Mouse (Mus musculus): ENCODE data around the gene Apoe.

Gene Apoe

DNA sequence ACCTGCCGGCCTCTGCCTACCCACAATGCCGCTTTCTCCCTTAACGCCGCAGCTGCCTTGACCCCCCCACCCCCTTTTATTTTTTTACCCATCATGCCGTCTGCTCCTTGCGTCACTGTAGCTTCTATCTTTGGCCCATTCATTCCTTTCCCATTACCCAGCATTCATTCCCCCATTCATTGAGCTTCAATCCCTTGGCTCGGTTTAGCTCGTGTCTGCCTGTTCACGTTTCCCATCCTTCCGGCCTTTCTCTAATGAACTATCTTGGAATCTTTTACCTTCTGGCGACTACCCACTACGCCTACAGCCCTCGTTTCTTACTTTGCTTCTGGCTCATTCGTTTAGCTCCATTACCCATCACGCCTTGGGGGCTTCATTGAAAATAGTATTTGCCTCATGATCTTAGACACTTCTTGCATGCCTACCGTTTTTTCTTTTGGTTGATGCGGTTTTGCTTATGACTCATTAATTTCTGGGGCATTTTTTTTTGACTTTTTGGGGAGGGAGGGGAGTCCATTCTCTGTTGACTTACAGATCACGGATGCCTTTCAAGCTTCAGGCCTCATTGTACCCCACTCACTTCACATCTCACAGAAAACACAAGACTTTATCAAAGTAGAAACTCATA, 17.2 kb upstream of the Apoe start:
- CTCF ChIA-PET = no interaction called here

GRCm38 (mm10) chr7:19715239-19716054, 16.5 kb upstream of the Apoe start, which contains the start of gene Tomm40:
Gene Tomm40, minus strand, starts transcription at chr7:19715438.
- CTCF ChIA-PET = no interaction called here

- CTCF ChIA-PET = interaction anchor here (0.9 kb wide), 1 partner anchor 50 kb away, joined by 4 read pairs; no protein-coding TSS in a partner anchor
Measured at GRCm38 (mm10) chr7:19714836-19715235, 15.8 kb upstream of the Apoe start.

DNA sequence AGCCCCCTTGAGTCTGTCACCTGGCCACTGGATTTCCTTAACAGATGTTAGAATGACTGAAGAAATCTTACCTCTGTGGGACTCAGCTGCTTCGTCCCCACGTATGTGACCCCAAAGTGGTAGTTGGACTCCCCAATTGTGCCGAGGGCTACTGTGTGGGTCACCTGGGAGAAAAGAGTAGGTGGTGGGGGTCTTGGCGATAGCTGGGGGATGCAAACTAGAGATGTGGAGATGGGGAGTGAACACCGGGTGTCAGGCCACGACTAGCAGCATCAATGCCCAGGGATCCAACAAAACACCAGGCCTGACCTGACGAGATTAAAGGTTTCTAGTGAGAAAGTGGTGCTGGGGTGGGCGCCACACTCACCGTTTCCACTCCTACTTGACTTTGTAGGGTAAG, 14.6 kb upstream of the Apoe start:
- CTCF ChIA-PET = interaction anchor here (0.9 to 1.3 kb wide), 2 partner anchors 13 to 48 kb away, joined by 3 to 4 read pairs; no protein-coding TSS in a partner anchor

DNA sequence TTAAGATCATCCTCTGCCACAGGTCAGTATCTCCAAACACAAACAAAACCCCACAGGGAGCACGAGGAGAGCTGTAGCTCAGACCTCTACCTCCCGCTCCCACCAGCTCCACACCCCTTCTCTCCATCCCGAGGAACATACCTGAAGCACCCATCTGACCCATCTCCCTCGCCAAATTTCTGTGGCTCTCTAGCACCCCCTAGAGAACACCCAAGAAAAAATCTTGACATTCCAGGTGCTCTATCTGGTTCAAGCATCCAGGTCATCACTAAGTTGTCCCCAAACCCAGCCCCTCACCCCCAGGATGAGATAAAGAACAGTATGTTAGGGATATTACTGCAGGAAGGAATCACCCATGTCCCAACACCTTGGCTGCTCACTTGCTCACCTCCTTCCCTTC, 14.2 kb upstream of the Apoe start:
- CTCF ChIA-PET = interaction anchor here (1.0 to 1.3 kb wide), 2 partner anchors 13 to 68 kb away, joined by 3 read pairs; no protein-coding TSS in a partner anchor

- CTCF ChIA-PET = interaction anchor here (0.6 to 1.3 kb wide), 3 partner anchors 12 to 422 kb away, joined by 3 read pairs; no protein-coding TSS in a partner anchor
Measured at GRCm38 (mm10) chr7:19712414-19712813, 13.4 kb upstream of the Apoe start.

DNA sequence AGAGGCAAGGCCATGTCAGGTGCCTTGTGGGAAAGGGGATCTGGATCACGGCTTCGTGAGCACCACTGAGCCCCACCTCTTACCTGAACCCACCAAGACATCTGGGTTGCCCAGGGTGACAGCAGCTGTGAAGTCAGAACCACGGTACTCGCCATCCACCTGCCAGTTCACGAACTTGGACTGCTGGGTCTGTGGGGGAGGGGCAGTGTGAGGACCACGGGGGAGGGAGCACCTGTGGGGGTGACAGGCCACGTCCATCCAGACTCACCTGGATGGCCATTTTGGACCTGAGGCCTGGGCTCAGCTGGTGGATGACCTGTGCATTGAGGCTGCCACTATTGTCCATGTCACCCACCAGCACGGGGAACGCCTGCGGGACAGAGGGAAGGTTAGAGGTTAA, 11.7 kb upstream of the Apoe start:
- CTCF ChIA-PET = interaction anchor here (0.6 to 1.3 kb wide), 3 partner anchors 11 to 151 kb away, joined by 3 read pairs; partner anchors contain the start of gene Ceacam16

- CTCF ChIA-PET = no interaction called here
Measured at GRCm38 (mm10) chr7:19705271-19705670, 6.3 kb upstream of the Apoe start.

DNA sequence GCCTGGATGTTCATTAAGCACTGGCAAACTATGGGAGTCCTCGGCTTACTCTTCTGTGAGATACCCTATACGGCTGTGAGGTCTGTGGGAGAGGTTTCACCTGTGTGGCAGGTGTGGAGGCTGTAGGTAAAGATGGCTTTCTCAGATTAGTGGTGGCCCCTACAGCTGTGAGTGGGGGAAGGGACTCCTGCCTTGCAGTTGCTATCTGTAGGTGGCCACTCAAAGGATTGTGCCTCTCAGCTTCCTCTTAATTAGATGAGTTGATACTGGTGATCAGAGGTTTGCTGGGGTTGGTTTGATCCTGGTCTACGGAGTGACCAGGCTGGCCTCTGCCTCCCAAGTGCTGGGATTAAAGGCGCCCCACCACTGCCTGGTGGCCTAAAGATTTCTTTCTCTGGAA, 5.5 kb upstream of the Apoe start:
- CTCF ChIA-PET = no interaction called here

DNA sequence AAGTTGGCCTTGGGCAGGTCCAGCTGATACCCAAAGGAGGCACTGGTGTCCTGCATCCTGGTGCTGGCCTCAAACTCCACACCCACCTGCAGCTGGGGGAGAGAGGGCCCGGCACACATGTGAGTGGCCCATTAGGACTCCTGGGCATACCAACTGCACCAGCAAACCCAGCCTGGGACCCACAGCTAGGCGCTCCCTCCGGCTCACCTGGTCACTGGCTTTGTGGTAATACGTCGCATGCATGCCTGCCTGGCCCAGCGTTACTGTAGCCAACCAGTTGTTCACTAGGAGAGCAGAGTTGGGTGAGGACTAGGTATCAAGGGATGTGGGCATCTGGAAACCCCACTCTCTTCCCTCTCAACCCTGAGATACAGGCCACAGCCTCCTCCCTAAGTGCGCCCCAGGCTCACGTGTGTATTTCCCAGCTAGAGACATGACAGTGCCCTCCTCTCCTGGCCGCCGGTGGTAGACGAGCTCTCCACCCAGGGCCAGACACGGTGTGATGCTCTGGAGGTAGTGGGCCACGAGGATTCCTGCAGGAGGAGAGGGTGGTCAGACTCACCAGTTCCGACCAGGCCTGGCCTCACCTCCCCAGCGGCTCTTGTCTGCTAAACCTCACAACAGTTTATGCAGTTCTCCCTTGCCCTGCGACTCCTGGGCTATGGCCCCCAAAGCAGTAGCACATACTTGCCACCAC, 4.0 kb upstream of the Apoe start:
- CTCF ChIA-PET = interaction anchor here (0.6 to 1.3 kb wide), 3 partner anchors 20 to 48 kb away, joined by 3 to 4 read pairs (median 4); partner anchors contain the start of gene Nectin2

- CTCF ChIA-PET = interaction anchor here (0.5 to 2.3 kb wide), 5 partner anchors 12 to 106 kb away, joined by 3 to 13 read pairs (median 3); partner anchors contain the start of gene Gm44805
Measured at GRCm38 (mm10) chr7:19701069-19701761, 2.2 kb upstream of the Apoe start.

GRCm38 (mm10) chr7:19700299-19701068, 1.5 kb upstream of the Apoe start:
- CTCF ChIA-PET = interaction anchor here (0.6 to 2.3 kb wide), 9 partner anchors 10 to 145 kb away, joined by 3 to 13 read pairs (median 3); no protein-coding TSS in a partner anchor

GRCm38 (mm10) chr7:19699827-19700148, 800 bp upstream of the Apoe start:
- CTCF ChIA-PET = interaction anchor here (0.6 to 1.2 kb wide), 6 partner anchors 11 to 145 kb away, joined by 3 to 6 read pairs (median 4); no protein-coding TSS in a partner anchor

- CTCF ChIA-PET = interaction anchor here (0.6 to 1.5 kb wide), 2 partner anchors 14 to 19 kb away, joined by 3 read pairs; no protein-coding TSS in a partner anchor
Measured at GRCm38 (mm10) chr7:19697949-19698906, 760 bp downstream of the Apoe start.

DNA sequence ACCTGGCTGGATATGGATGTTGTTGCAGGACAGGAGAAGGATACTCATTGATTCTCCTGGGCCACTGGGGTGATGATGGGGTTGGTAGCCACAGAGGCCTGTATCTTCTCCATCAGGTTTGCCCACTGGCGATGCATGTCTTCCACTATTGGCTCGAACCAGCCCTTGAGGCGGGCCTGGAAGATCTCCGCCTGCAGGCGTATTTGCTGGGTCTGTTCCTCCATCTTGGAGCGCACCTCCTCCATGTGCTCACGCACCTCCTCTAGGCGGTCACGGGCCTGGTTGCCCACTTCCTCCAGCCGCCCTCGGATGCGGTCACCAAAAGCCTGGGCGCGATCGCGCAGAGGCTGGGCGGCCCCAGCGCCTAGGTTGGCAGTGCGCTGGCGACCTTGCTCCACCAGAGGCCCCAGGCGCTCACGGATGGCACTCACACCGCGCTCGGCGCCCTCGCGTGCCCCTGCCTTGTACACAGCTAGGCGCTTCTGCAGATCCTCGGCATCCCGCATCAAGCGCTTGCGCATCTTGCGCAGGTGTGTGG, 2.6 kb downstream of the Apoe start:
- CTCF ChIA-PET = no interaction called here

- CTCF ChIA-PET = no interaction called here
Measured at GRCm38 (mm10) chr7:19695881-19696280, 3.1 kb downstream of the Apoe start.

- CTCF ChIA-PET = no interaction called here
Measured at GRCm38 (mm10) chr7:19695213-19695594, 3.8 kb downstream of the Apoe start.

DNA sequence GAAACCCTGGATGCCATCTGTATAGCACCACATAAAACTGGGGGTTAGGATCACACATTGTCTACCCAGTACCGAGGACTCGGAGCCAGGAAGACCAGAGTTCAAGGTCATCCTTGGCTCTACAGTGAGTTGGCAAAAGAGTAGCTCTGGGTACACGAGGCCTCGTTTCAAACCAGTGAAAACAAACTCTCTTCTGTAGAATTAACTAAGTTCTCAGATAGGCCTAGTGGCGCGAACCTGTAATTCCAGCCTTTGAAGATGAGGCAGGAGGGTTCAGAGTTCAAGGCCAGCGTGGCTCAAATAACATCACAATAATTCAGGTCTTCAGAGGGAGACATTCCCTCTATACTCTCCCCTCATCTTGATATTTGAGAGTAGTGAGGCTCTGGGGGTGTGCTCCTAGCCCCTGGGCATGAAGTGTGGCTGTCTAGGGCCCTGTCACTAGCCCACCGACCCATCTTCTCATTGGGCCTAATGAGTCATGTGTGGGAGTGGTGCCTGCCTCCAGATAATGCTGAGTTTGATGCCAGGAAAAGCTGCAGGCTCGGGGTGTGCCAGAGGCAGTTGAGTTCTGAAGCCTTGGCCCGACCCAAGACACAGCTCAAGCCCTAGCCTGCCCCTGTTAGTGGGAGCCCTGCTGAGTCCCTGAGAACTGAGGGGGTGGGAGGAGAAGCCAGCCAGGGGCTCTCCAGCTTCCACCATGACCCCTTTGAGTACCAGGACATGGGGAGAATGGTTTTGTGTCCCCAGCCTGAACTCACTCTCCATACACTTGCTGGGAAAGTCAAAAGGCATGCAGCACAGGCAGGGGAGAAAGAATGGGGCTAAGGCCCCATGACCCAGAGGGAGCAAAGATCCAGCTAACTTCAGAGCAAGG, 4.4 kb downstream of the Apoe start:
- CTCF ChIA-PET = no interaction called here

Data from spleen, embryonic (tissue).